Mouse (Mus musculus) midbrain, embryonic 16.5 days (tissue): Measurements from ENCODE around the gene Tspan1. TPM values are rescaled to one million over a fixed set of nuclear protein-coding genes. Genes with fewer than 3 reads are reported as not detected.

Experiments used
- ATAC-seq: fragments of 200-750 bp; cut with Nextera tagmentation; 2 replicates; pipeline ENCODE4 v1.8.0; 2017; ENCODE audit warnings: moderate TSS enrichment
- H3K27ac ChIP-seq: fragments of 300-500 bp; sonication (generic); 2 replicates; pipeline ENCODE4 v1.5.1; 2014; ENCODE audit warnings: mild to moderate bottlenecking, low read length, mixed read lengths
- H3K27me3 ChIP-seq: fragments of 300-500 bp; sonication (generic); 2 replicates; pipeline ENCODE4 v1.6.1; 2014; ENCODE audit warnings: low read depth, low read length, mixed read lengths; ENCODE audit not compliant: control insufficient read depth, insufficient read depth
- H3K36me3 ChIP-seq: fragments of 300-500 bp; sonication (generic); 2 replicates; pipeline ENCODE4 v1.6.1; 2014; ENCODE audit warnings: mild to moderate bottlenecking, low read length, moderate library complexity, mixed read lengths; ENCODE audit not compliant: control insufficient read depth, insufficient read depth
- H3K4me1 ChIP-seq: fragments of 300-500 bp; sonication (generic); 2 replicates; pipeline ENCODE4 v1.6.1; 2014; ENCODE audit warnings: mild to moderate bottlenecking, low read length, mixed read lengths; ENCODE audit not compliant: control insufficient read depth, insufficient read depth
- H3K4me2 ChIP-seq: fragments of 300-500 bp; sonication (generic); 2 replicates; pipeline ENCODE4 v1.6.1; 2014; ENCODE audit warnings: mild to moderate bottlenecking, low read length, mixed read lengths
- H3K4me3 ChIP-seq: fragments of 300-500 bp; sonication (generic); 2 replicates; pipeline ENCODE4 v1.5.1; 2014; ENCODE audit warnings: low read depth, mild to moderate bottlenecking, low read length, moderate library complexity, mixed read lengths
- H3K9ac ChIP-seq: fragments of 300-500 bp; sonication (generic); 2 replicates; pipeline ENCODE4 v1.6.1; 2014; ENCODE audit warnings: low read depth, low read length, mixed read lengths
- H3K9me3 ChIP-seq: fragments of 300-500 bp; sonication (generic); replicated peaks from 2 replicates; pipeline ENCODE4 v1.6.1; 2014; ENCODE audit warnings: mild to moderate bottlenecking, low read length, mixed read lengths; ENCODE audit not compliant: control insufficient read depth, poor library complexity, severe bottlenecking
- WGBS: fragments of 180-500 bp; shearing (Covaris S2); extraction: QIAGEN DNeasy Blood & Tissue Kit; methylation state at CpG from one replicate; pipeline ENCODE4 v1.1.7; 2014; 5-methylcytosine and 5-hydroxymethylcytosine counted together
- polyA plus RNA-seq: library from polyadenylated mRNA; unstranded; fragments of >200 nt; fragmentation: Nextera tagmentation; extraction: Ambion mirVana; gene quantifications from 2 replicates; pipeline ENCODE4 v1.2.1, GENCODE M21; 2015

The Tspan1 gene
- polyA plus RNA-seq, 1 experiment from 2014 or later: not detected

DNA sequence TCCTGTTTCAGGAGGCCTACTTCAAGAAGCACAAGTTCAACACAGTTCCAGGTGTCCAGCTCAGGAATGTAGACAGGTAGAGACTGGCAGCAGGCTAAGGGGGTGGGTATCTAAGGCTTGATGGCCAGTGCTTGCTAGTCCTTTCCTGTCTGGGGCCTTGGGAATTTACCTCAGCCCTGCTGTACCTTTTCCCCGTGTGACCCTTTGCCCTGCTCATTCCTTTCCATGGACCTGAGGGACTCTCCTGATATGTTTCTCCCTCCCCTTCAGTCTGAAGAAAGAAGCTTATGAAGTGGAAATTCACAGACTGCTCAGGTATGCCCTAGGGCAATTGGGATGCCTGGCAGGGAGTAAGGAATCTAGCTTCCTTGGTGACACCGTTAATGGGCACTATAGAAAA lies 9.5 kb downstream of the Tspan1 start:
- Histone ChIP-seq H3K9ac (no peak overlapping the region), H3K9me3 (no peaks in the 10 kb centered on the region), H3K4me2 (no peak overlapping the region), H3K4me1 (no peaks in the 10 kb centered on the region), H3K27ac (no peak overlapping the region), H3K27me3 (no peaks in the 10 kb centered on the region), H3K4me3 (no peak overlapping the region), H3K36me3 (peaks cover 52% of the 10 kb centered on the region)
- 95% methylated on average over 2 of the region's 2 CpGs for WGBS
- no peak for ATAC-seq

- Histone ChIP-seq H3K27ac (no peak overlapping the region), H3K27me3 (no peaks in the 10 kb centered on the region), H3K4me2 (no peak overlapping the region), H3K4me1 (peaks cover 13% of the 10 kb centered on the region), H3K4me3 (no peak overlapping the region), H3K36me3 (peaks cover 39% of the 10 kb centered on the region), H3K9me3 (no peaks in the 10 kb centered on the region), H3K9ac (no peak overlapping the region)
- ATAC-seq: no peak
- WGBS: 93% methylated on average over 15 of the region's 15 CpGs
Observed at GRCm38 (mm10) chr4:116152702-116153101, 14.7 kb downstream of the Tspan1 start.

DNA sequence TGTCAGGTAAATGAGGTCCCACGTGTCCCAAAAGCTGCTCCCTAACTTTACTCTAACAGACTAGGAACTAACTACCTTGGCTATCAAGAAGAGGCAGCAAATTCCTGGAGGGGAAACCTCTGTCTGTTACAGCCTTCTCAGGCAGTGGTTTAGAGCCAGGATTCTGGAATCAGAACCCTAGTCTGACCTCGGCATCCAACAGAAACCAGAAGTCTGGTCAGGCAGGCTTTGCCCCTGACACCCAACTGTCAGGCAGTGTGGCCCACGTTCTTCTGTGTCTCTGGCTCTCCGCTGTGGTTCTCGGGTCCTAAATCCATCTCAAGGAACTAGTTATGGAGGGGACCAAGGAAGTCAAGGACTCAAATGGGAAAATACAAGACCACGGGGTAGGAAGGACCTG lies 16.2 kb downstream of the Tspan1 start, which contains the start of gene Lurap1:
Gene Lurap1 (minus strand): TSS at position 101 of the 400 bp plus-strand sequence.
- peak within 1 kb of the TSS; percentile 75 for H3K4me2 ChIP-seq
- H3K9me3 ChIP-seq: no peaks in the 10 kb centered on the region
- peaks cover 13% of the 10 kb centered on the region for H3K4me1 ChIP-seq
- H3K36me3 ChIP-seq: peaks cover 26% of the 10 kb centered on the region
- H3K4me3 ChIP-seq: peak within 1 kb of the TSS; percentile 86
- no peaks in the 10 kb centered on the region for H3K27me3 ChIP-seq
- H3K27ac ChIP-seq: peak within 1 kb of the TSS; percentile 87
- peak within 1 kb of the TSS; percentile 96 for H3K9ac ChIP-seq
- WGBS: 78% methylated on average over 6 of the region's 6 CpGs
- ATAC-seq: no peak

DNA sequence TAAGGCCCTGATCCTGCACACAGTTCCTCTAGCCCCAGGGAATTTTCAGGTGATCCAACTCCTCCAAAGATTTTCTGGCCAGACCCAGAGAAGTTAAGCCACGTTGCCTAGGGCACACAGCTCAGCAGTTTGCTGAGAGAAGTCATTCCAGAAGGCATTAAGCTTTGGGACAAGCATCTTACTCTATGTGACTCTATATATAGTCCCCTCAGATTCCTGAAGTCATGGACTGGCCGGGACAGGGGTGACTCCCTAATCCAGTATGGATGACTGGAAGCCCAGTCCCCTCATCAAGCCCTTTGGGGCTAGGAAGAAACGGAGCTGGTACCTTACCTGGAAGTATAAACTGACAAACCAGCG lies 16.6 kb downstream of the Tspan1 start:
- Histone ChIP-seq H3K27me3 (no peaks in the 10 kb centered on the region), H3K9ac (peak overlapping the region; percentile 96), H3K4me3 (peak overlapping the region; percentile 86), H3K4me2 (peak overlapping the region; percentile 75), H3K36me3 (peaks cover 22% of the 10 kb centered on the region), H3K27ac (no peak overlapping the region; the same call in 1 of the 2 replicates), H3K9me3 (no peaks in the 10 kb centered on the region), H3K4me1 (peaks cover 13% of the 10 kb centered on the region)
- WGBS: 29% methylated on average over 4 of the region's 4 CpGs
- ATAC-seq: peak; percentile 18; the same call in 1 of the 2 replicates

- Histone ChIP-seq H3K4me1 (peaks cover 13% of the 10 kb centered on the region), H3K9me3 (no peaks in the 10 kb centered on the region), H3K9ac (peak overlapping the region; percentile 96), H3K4me2 (peak overlapping the region; percentile 75), H3K27me3 (no peaks in the 10 kb centered on the region), H3K36me3 (peaks cover 19% of the 10 kb centered on the region), H3K27ac (peak overlapping the region; percentile 87), H3K4me3 (peak overlapping the region; percentile 86)
- peak; percentile 92 for ATAC-seq
- under 1% methylated on average over 53 of the region's 73 CpGs for WGBS
Observed at GRCm38 (mm10) chr4:116150156-116150861, 17.1 kb downstream of the Tspan1 start.

DNA sequence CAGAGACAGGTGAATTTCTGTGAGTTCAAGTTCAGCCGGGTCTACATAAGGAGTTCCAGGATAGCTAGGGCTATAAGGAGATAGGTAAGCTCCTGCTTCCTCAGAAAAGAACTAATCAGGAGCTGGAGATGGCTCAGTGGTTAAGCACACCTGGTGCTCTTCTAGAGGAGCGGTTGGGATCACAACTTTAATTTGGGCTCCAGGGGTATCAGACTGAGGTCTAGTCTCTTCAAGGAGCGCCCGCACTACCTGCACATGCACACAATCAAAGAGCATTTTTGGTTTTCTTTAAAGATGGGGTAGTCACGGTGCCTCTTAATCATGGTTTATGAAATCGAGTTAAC lies 17.6 kb downstream of the Tspan1 start:
- Histone ChIP-seq H3K4me1 (peaks cover 13% of the 10 kb centered on the region), H3K36me3 (peaks cover 15% of the 10 kb centered on the region), H3K4me2 (peak overlapping the region; percentile 75), H3K4me3 (peak overlapping the region; percentile 86), H3K27ac (peak overlapping the region; percentile 87), H3K9me3 (no peaks in the 10 kb centered on the region), H3K27me3 (no peaks in the 10 kb centered on the region), H3K9ac (peak overlapping the region; percentile 96)
- WGBS: 19% methylated on average over 6 of the region's 6 CpGs
- ATAC-seq: peak; percentile 13; the same call in 1 of the 2 replicates

DNA sequence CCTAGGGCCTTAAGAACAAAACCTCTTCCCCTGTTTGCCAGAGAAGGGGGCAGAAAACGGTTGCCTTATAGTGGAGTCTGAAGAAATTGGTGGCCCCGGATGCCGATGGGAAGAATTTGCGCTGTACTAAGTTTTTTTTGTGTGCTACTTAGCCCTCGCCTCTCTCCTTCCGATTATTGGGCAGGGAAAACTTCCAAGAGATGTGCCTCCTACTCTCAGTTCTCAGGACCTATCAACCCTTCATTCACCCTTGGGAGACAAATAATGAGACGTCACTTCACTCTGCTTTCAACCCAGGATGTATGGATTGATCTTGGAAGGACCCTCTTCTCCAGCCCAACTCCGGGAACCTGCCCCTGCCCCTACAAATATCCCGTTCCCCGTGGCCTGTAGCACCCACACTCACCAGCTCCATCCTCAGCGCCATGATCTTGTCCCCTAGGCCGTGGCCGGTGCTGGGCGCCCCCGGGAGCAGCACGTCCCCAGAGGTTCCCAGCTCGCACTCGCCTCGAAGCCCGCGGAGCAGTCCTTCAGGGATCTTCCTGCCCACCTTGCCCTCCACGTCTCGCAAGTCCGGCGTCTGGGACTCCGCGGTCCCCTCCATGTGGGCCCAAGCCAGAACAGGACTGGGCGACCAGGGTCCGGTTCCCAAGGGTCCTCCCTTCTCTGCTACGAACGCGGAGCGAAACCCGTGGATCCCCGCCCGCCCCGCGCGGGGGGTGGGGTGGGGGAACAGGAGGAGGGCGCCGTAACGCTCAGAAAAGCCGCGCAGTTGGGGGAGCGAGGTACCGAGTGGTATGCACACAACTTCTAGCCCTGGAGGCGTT lies 23.3 kb downstream of the Tspan1 start:
- WGBS: under 1% methylated on average over 46 of the region's 47 CpGs

GRCm38 (mm10) chr4:116143317-116143811 lies 24.0 kb downstream of the Tspan1 start:
- H3K27me3 ChIP-seq: no peaks in the 10 kb centered on the region
- peak overlapping the region; percentile 92 for H3K4me2 ChIP-seq
- H3K9ac ChIP-seq: no peak overlapping the region
- 17% methylated on average over 7 of the region's 7 CpGs for WGBS
- H3K4me3 ChIP-seq: peak overlapping the region; percentile 60
- no peak overlapping the region for H3K27ac ChIP-seq
- H3K4me1 ChIP-seq: peaks cover 7% of the 10 kb centered on the region; the same call in 1 of the 2 replicates
- no peaks in the 10 kb centered on the region for H3K9me3 ChIP-seq
- ATAC-seq: no peak
- H3K36me3 ChIP-seq: no peaks in the 10 kb centered on the region

More for the DNA sequence above, 23.3 kb downstream of the Tspan1 start:
- Histone ChIP-seq H3K4me3 (peak overlapping the region; percentile 60), H3K9ac (peak overlapping the region; percentile 73), H3K27ac (no peak overlapping the region), H3K27me3 (no peaks in the 10 kb centered on the region), H3K4me2 (peak overlapping the region; percentile 92), H3K9me3 (no peaks in the 10 kb centered on the region), H3K36me3 (no peaks in the 10 kb centered on the region), H3K4me1 (peaks cover 7% of the 10 kb centered on the region; the same call in 1 of the 2 replicates)
- ATAC-seq: peak; percentile 69
